In genomic region chr6:149155031-149155841, GRCm38 (mm10) we compare ENCODE assay signal across 13 mouse cellular contexts. TPM values are rescaled to one million over a fixed set of nuclear protein-coding genes. Genes with fewer than 3 reads are reported as not detected.
DNase-seq lines count a peak whose midpoint lies in the region; ATAC-seq and TF ChIP-seq lines count a peak whose summit lies in the region.
"Had no signal": no experiment of that assay in that cellular context is flagged by ENCODE, and none has a peak within 500 bp of the region (broad histone marks: within the 10 kb centered on the region; RNA-seq: fewer than 3 reads in every experiment).

No protein-coding gene starts in this region.

- no peaks in the 10 kb centered on the region for H3K9me3 ChIP-seq in heart, embryonic 11.5 days (replicated peaks; ENCODE audit: control insufficient read depth, low read length)
- H3K9me3 ChIP-seq in midbrain, embryonic 11.5 days (ENCODE audit: control insufficient read depth, low read length): no peaks in the 10 kb centered on the region
- H3K9me3 ChIP-seq in midbrain, postnatal 0 days (ENCODE audit: low read length): no peaks in the 10 kb centered on the region
- no peaks in the 10 kb centered on the region for H3K9me3 ChIP-seq in kidney, embryonic 15.5 days (replicated peaks)
- H3K9me3 ChIP-seq in stomach, embryonic 15.5 days: no peaks in the 10 kb centered on the region
- H3K9me3 ChIP-seq: embryonic facial prominence, embryonic 15.5 days; hindbrain, embryonic 15.5 days; neural tube, embryonic 15.5 days had no signal

- H3K27me3 ChIP-seq in heart, embryonic 11.5 days (ENCODE audit: control insufficient read depth, insufficient read depth, low read length): no peaks in the 10 kb centered on the region
- H3K27me3 ChIP-seq in midbrain, embryonic 11.5 days (ENCODE audit: control insufficient read depth, insufficient read depth, low read length): no peaks in the 10 kb centered on the region
- no peaks in the 10 kb centered on the region for H3K27me3 ChIP-seq in midbrain, postnatal 0 days (ENCODE audit: insufficient read depth, low read length)
- H3K27me3 ChIP-seq in kidney, embryonic 15.5 days: no peaks in the 10 kb centered on the region
- H3K27me3 ChIP-seq in stomach, embryonic 15.5 days (replicated peaks): no peaks in the 10 kb centered on the region
- H3K27me3 ChIP-seq: embryonic facial prominence, embryonic 15.5 days; hindbrain, embryonic 15.5 days; neural tube, embryonic 15.5 days had no signal

- 24% methylated on average over 3 of the region's 3 CpGs for WGBS in heart, embryonic 11.5 days (ENCODE audit: insufficient replicate concordance)
- WGBS in midbrain, embryonic 11.5 days: 73% methylated on average over 3 of the region's 3 CpGs
- 79% methylated on average over 3 of the region's 3 CpGs for WGBS in midbrain, postnatal 0 days
- WGBS in kidney, embryonic 15.5 days: 42% methylated on average over 3 of the region's 3 CpGs
- WGBS in stomach, embryonic 15.5 days: 33% methylated on average over 3 of the region's 3 CpGs

- H3K4me3 ChIP-seq in heart, embryonic 11.5 days (ENCODE audit: low read depth, low read length): no peak overlapping the region
- H3K4me3 ChIP-seq in midbrain, embryonic 11.5 days (ENCODE audit: low read depth, low read length): no peak overlapping the region
- no peak overlapping the region for H3K4me3 ChIP-seq in midbrain, postnatal 0 days (ENCODE audit: low read depth, low read length)
- no peak overlapping the region for H3K4me3 ChIP-seq in kidney, embryonic 15.5 days (replicated peaks)
- H3K4me3 ChIP-seq in stomach, embryonic 15.5 days (replicated peaks): no peak overlapping the region
- H3K4me3 ChIP-seq: embryonic facial prominence, embryonic 15.5 days; hindbrain, embryonic 15.5 days; neural tube, embryonic 15.5 days had no signal

- no peak for TF ChIP-seq CTCF in midbrain, postnatal 0 days (IDR thresholded peaks at IDR 0.05)

- no peak for ATAC-seq in heart, embryonic 11.5 days (replicated peaks; ENCODE audit: insufficient number of reproducible peaks, low FRiP score, low TSS enrichment)
- no peak for ATAC-seq in midbrain, embryonic 11.5 days (ENCODE audit: low FRiP score)
- ATAC-seq in midbrain, postnatal 0 days (ENCODE audit: low FRiP score): no peak
- peak; percentile 27; the same call in 1 of the 2 replicates for ATAC-seq in kidney, embryonic 15.5 days (replicated peaks; ENCODE audit: low FRiP score)
- peak; percentile 74 for ATAC-seq in stomach, embryonic 15.5 days (ENCODE audit: insufficient read depth, low FRiP score, low read depth)

- intact Hi-C loops in heart, postnatal 10 days (cut with DNase I): no loop called here

- peaks cover 4% of the 10 kb centered on the region; the same call in 1 of the 2 replicates for H3K36me3 ChIP-seq in heart, embryonic 11.5 days (ENCODE audit: control insufficient read depth, insufficient read depth, low read length)
- 0 out of 2 replicates have a peak, but pooled peaks cover 3% of the 10 kb centered on the region for H3K36me3 ChIP-seq in midbrain, embryonic 11.5 days (ENCODE audit: control insufficient read depth, insufficient read depth, low read length)
- H3K36me3 ChIP-seq in midbrain, postnatal 0 days (ENCODE audit: insufficient read depth, low read length): peaks cover 4% of the 10 kb centered on the region; the same call in 1 of the 2 replicates
- peaks cover 40% of the 10 kb centered on the region for H3K36me3 ChIP-seq in kidney, embryonic 15.5 days
- H3K36me3 ChIP-seq in stomach, embryonic 15.5 days: peaks cover 5% of the 10 kb centered on the region; the same call in 1 of the 2 replicates

- DNase-seq in heart, postnatal 10 days: no peak
- DNase-seq in midbrain, embryonic 11.5 days (ENCODE audit: low spot score, missing footprints): peak; percentile 76
- DNase-seq in midbrain, postnatal 0 days (ENCODE audit: low spot score): no peak
- no peak for DNase-seq in right cerebral cortex, adult 2 months (ENCODE audit: low spot score in 2 of 2)
- no peak for DNase-seq in adrenal gland, adult (ENCODE audit: inconsistent age in 2 of 2, low spot score in 1 of 2)
- DNase-seq: thymus, postnatal 36 days had no signal

- no peak overlapping the region for H3K9ac ChIP-seq in heart, embryonic 11.5 days (ENCODE audit: low read depth, low read length)
- H3K9ac ChIP-seq in midbrain, embryonic 11.5 days (ENCODE audit: low read length): no peak overlapping the region
- H3K9ac ChIP-seq in midbrain, postnatal 0 days (replicated peaks; ENCODE audit: low read length, poor library complexity, severe bottlenecking): no peak overlapping the region
- H3K9ac ChIP-seq in kidney, embryonic 15.5 days: no peak overlapping the region
- H3K9ac ChIP-seq in stomach, embryonic 15.5 days: no peak overlapping the region
- H3K9ac ChIP-seq: embryonic facial prominence, embryonic 15.5 days; hindbrain, embryonic 15.5 days; neural tube, embryonic 15.5 days had no signal

- 0 out of 2 replicates have a peak overlapping the region, but pooled peaks have one; percentile 4 for H3K27ac ChIP-seq in heart, embryonic 11.5 days (ENCODE audit: low read depth, low read length)
- no peak overlapping the region for H3K27ac ChIP-seq in midbrain, embryonic 11.5 days (ENCODE audit: low read depth, low read length)
- no peak overlapping the region for H3K27ac ChIP-seq in midbrain, postnatal 0 days (ENCODE audit: low read depth, low read length)
- peak overlapping the region; percentile 61 for H3K27ac ChIP-seq in kidney, embryonic 15.5 days
- peak overlapping the region; percentile 71 for H3K27ac ChIP-seq in stomach, embryonic 15.5 days
- H3K27ac ChIP-seq: embryonic facial prominence, embryonic 15.5 days; hindbrain, embryonic 15.5 days; neural tube, embryonic 15.5 days had no signal

- no peak overlapping the region for H3K4me2 ChIP-seq in heart, embryonic 11.5 days
- H3K4me2 ChIP-seq in midbrain, embryonic 11.5 days: no peak overlapping the region
- H3K4me2 ChIP-seq in midbrain, postnatal 0 days (ENCODE audit: low read depth, low read length, poor library complexity, severe bottlenecking): no peak overlapping the region
- H3K4me2 ChIP-seq in kidney, embryonic 15.5 days: no peak overlapping the region
- no peak overlapping the region for H3K4me2 ChIP-seq in stomach, embryonic 15.5 days
- H3K4me2 ChIP-seq: embryonic facial prominence, embryonic 15.5 days; hindbrain, embryonic 15.5 days; neural tube, embryonic 15.5 days had no signal

- peaks cover 14% of the 10 kb centered on the region for H3K4me1 ChIP-seq in heart, embryonic 11.5 days (ENCODE audit: control insufficient read depth, insufficient read depth, low read length)
- peaks cover 8% of the 10 kb centered on the region for H3K4me1 ChIP-seq in midbrain, embryonic 11.5 days (ENCODE audit: control insufficient read depth, insufficient read depth, low read length)
- H3K4me1 ChIP-seq in midbrain, postnatal 0 days (ENCODE audit: insufficient read depth, low read length): no peaks in the 10 kb centered on the region
- H3K4me1 ChIP-seq in kidney, embryonic 15.5 days: peaks cover 15% of the 10 kb centered on the region
- peaks cover 5% of the 10 kb centered on the region; the same call in 1 of the 2 replicates for H3K4me1 ChIP-seq in stomach, embryonic 15.5 days
- H3K4me1 ChIP-seq: embryonic facial prominence, embryonic 15.5 days; hindbrain, embryonic 15.5 days had no signal

RNA-seq across cellular contexts. Expression of gene Etfbkmt, which starts 15.6 kb away (rescaled TPM):
- polyA plus RNA-seq in heart, embryonic 11.5 days (2014; fragmentation: Nextera tagmentation; extraction: Ambion mirVana): 13.8 and 17.9 TPM in 2 replicates
- total RNA-seq in heart, postnatal 10 days (2021): 10 to 100 TPM; 19.1 to 32.9 TPM
- 8.0 and 8.6 TPM in 2 replicates for polyA plus RNA-seq in midbrain, embryonic 11.5 days (2014; fragmentation: Nextera tagmentation; extraction: Ambion mirVana)
- 4.8 and 5.3 TPM in 2 replicates for total RNA-seq in midbrain, postnatal 0 days (2014; rRNA removed)
- polyA plus RNA-seq in midbrain, postnatal 0 days (2015; fragmentation: Nextera tagmentation; extraction: Ambion mirVana): 5.7 and 6.8 TPM in 2 replicates
- polyA plus RNA-seq in kidney, embryonic 15.5 days (2015; fragmentation: Nextera tagmentation; extraction: Ambion mirVana): 20.4 and 21.8 TPM in 2 replicates
- 16.7 and 20.4 TPM in 2 replicates for polyA plus RNA-seq in stomach, embryonic 15.5 days (2015; fragmentation: Nextera tagmentation; extraction: Ambion mirVana)

RNA-seq across cellular contexts. Expression of gene Gm10203, which starts 25.3 kb away (rescaled TPM):
- polyA plus RNA-seq in heart, embryonic 11.5 days (2014; fragmentation: Nextera tagmentation; extraction: Ambion mirVana): not detected in 2 replicates
- total RNA-seq in heart, postnatal 10 days (2021): not detected
- polyA plus RNA-seq in midbrain, embryonic 11.5 days (2014; fragmentation: Nextera tagmentation; extraction: Ambion mirVana): not detected in 2 replicates
- total RNA-seq in midbrain, postnatal 0 days (2014; rRNA removed): not detected in 2 replicates
- not detected in 2 replicates for polyA plus RNA-seq in midbrain, postnatal 0 days (2015; fragmentation: Nextera tagmentation; extraction: Ambion mirVana)
- not detected in 2 replicates for polyA plus RNA-seq in kidney, embryonic 15.5 days (2015; fragmentation: Nextera tagmentation; extraction: Ambion mirVana)
- polyA plus RNA-seq in stomach, embryonic 15.5 days (2015; fragmentation: Nextera tagmentation; extraction: Ambion mirVana): not detected in 2 replicates
- total RNA-seq: left cerebral cortex, postnatal 10 days had no signal
- polyA plus RNA-seq: embryonic facial prominence, embryonic 15.5 days; hindbrain, embryonic 15.5 days; neural tube, embryonic 15.5 days had no signal

RNA-seq across cellular contexts. Expression of gene Amn1, which starts 33.3 kb away (rescaled TPM):
- polyA plus RNA-seq in heart, embryonic 11.5 days (2014; fragmentation: Nextera tagmentation; extraction: Ambion mirVana): 24.8 and 28.0 TPM in 2 replicates
- total RNA-seq in heart, postnatal 10 days (2021): 10 to 100 TPM; 21.2 to 30.3 TPM
- 61.8 and 66.5 TPM in 2 replicates for polyA plus RNA-seq in midbrain, embryonic 11.5 days (2014; fragmentation: Nextera tagmentation; extraction: Ambion mirVana)
- 50.3 and 83.9 TPM in 2 replicates for total RNA-seq in midbrain, postnatal 0 days (2014; rRNA removed)
- 88.2 and 98.6 TPM in 2 replicates for polyA plus RNA-seq in midbrain, postnatal 0 days (2015; fragmentation: Nextera tagmentation; extraction: Ambion mirVana)
- 31.2 and 35.7 TPM in 2 replicates for polyA plus RNA-seq in kidney, embryonic 15.5 days (2015; fragmentation: Nextera tagmentation; extraction: Ambion mirVana)
- polyA plus RNA-seq in stomach, embryonic 15.5 days (2015; fragmentation: Nextera tagmentation; extraction: Ambion mirVana): 28.2 and 28.8 TPM in 2 replicates

RNA-seq across cellular contexts. Expression of gene Dennd5b, which starts 53.8 kb away (rescaled TPM):
- 8.4 and 11.1 TPM in 2 replicates for polyA plus RNA-seq in heart, embryonic 11.5 days (2014; fragmentation: Nextera tagmentation; extraction: Ambion mirVana)
- total RNA-seq in heart, postnatal 10 days (2021): 10 to 100 TPM; 27.7 to 32.6 TPM
- polyA plus RNA-seq in midbrain, embryonic 11.5 days (2014; fragmentation: Nextera tagmentation; extraction: Ambion mirVana): 17.0 and 17.7 TPM in 2 replicates
- total RNA-seq in midbrain, postnatal 0 days (2014; rRNA removed): 47.1 and 51.0 TPM in 2 replicates
- polyA plus RNA-seq in midbrain, postnatal 0 days (2015; fragmentation: Nextera tagmentation; extraction: Ambion mirVana): 8.5 and 11.0 TPM in 2 replicates
- 9.1 and 9.6 TPM in 2 replicates for polyA plus RNA-seq in kidney, embryonic 15.5 days (2015; fragmentation: Nextera tagmentation; extraction: Ambion mirVana)
- polyA plus RNA-seq in stomach, embryonic 15.5 days (2015; fragmentation: Nextera tagmentation; extraction: Ambion mirVana): 5.8 TPM in 2 replicates

Comparison
In these comparisons a context has a peak if more than half of its experiments do, and no peak if none do; other contexts are left out.
1. ATAC-seq: peak in kidney, embryonic 15.5 days (single experiment) and stomach, embryonic 15.5 days (single experiment); none in heart, embryonic 11.5 days (single experiment), midbrain, embryonic 11.5 days (single experiment) and midbrain, postnatal 0 days (single experiment).
2. H3K27ac ChIP-seq: peak in heart, embryonic 11.5 days (single experiment), kidney, embryonic 15.5 days (single experiment) and stomach, embryonic 15.5 days (single experiment); none in midbrain, embryonic 11.5 days (single experiment) and midbrain, postnatal 0 days (single experiment).